Mouse (Mus musculus) cerebellum, adult 8-10 months (tissue): ENCODE measurements around the gene Gm49318.

Experiments used
- DNase-seq: peaks from one replicate; pipeline ENCODE4 v3.0.0; 2022

Gm49318 gene

GRCm38 (mm10) chr9:22024592-22024991 is 46.5 kb downstream of the Gm49318 start:
- DNase-seq = no peak

DNA sequence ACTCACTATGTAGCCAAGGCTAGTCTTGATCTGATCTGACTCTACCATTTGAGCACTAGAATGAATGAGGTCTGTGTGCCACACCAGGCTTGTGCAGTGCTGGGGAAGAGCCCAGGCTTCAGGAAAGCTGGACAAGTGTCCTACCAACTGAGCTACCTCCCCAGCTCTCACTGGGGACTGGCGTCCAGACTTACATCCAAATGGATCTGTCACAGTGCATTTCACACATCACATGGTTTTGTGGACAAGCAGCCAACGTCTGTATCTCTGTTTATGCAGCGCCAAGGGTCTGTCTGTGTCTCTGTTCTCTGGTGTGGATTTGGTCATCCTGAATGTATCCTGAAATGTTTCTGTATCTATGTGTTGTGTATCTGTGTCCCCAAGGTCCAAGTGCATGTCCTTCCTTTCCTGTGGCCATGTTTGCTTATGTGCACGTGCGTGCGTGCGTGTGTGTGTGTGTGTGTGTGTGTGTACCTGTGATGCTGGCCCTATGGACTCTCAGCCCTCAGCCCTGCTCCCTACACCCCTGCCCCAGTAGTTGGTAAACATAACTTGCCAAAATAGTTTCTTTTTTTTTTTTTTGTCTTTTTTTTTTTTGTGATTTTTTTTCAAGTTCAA is 53.7 kb downstream of the Gm49318 start:
- no peak for DNase-seq

GRCm38 (mm10) chr9:22016245-22016644 is 54.8 kb downstream of the Gm49318 start:
- DNase-seq = no peak

DNA sequence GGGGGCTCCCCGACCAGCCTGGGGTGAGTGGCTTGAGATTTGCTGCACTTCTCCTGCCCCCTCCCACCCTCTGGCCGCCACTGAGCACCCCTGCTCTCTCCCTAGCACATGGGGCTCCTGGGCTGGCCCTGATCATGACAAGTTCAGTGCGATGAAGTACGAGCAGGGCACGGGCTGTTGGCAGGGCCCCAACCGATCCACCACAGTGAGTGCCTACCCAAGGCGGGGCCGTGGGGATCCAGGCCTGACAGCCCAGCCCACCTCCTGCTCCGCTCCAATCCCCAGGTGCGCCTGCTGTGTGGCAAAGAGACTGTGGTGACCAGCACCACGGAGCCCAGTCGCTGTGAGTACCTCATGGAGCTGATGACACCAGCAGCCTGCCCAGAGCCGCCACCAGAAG is 58.3 kb downstream of the Gm49318 start:
- no peak for DNase-seq

GRCm38 (mm10) chr9:22011055-22011454 is 60.0 kb downstream of the Gm49318 start:
- no peak for DNase-seq

DNA sequence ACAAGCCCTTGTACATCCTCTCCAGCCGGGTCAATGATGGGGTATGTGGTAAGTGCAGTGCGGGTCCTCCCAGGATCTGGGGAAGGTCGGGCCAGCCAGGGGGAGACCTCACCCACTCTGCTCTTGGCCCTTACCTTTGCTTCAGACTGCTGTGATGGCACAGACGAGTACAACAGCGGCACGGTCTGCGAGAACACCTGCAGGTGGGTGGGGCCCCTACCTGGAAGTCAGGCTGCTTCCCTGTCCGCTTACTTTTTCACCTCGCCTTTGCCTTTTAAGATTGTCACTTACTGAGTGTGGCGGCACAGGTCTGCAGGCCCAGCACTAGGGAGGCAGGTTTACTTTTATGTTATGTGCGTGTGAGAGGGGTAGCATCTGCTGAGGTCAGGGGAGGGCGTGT is 66.5 kb downstream of the Gm49318 start:
- no peak for DNase-seq

- DNase-seq = no peak
These were observed 67.9 kb downstream of the Gm49318 start for GRCm38 (mm10) chr9:22003163-22003554.

- DNase-seq = peak; percentile 98
These were observed 68.6 kb downstream of the Gm49318 start, which contains the start of the genes Ccdc151 and Prkcsh for GRCm38 (mm10) chr9:22002194-22003162. Gene Ccdc151 (minus strand): TSS chr9:22002634. Gene Prkcsh (plus strand): TSS chr9:22002806.

DNA sequence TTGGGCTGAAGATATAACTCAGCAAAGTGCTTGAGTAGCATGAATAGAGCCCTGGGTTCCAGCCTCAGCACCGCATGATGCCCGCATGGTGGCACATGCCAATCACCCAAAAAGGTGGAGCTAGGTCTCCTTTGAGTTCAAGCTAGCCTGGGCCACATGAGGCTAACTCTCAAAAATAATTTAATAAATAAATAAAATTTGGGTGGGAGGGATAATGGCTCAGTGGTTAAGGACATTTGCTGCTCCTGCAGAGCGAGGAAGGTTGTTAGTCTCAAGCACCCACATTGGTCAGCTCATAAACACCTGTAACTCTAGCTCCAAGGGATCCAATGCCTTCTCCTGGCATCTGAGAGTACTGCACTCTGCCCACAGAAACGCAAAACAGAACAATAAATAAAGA is 69.4 kb downstream of the Gm49318 start:
- no peak for DNase-seq

DNA sequence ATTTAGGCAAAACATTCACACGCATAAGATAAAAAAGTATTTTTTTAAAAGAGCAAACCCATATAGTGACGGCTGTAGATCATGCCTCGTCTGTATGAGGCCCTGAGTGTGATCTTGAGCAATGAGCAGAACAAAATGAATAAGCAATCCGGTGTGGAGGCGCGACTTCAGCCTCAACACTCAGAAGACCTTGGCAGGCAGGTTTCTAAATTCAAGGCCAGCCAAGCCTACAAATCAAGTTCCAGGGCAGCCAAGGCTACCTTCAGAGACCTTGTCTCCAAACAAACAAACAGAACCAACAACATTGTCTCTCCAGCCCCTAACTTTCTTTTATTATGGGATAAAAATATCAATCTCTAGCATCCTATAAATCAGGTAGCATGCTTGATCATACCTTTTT is 70.8 kb downstream of the Gm49318 start:
- no peak for DNase-seq

DNA sequence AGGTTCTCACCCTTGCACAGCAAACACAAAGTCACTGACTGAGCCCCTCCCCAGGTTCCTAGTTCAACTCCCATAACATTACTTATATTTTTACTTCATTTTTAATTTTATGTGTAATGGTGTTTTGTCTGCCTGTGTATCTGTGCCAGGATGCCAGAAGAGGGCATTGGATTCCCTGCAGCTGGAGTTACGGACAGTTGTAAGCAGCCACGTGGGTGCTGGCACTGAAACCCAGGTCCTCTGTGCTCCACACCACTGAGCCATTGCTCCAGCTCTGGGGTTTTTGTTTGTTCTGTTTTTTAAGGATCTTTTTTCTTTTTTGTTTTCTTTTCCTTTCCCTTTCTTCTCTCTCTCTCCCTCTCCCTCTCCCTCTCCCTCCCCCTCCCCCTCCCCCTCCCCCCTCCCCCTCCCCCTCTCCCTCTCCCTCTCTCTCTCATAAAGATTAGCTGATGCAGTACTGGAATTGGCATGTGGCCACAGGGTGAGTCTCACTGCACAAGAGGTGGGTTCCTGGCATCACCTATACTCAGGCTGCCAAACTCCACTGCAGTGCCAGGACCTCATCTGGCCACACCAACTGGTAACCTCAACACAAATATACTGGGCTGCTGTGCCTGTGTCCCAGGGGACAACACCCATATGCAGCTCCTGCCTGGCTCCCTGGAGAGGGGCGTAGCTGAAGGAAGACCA is 74.7 kb downstream of the Gm49318 start:
- no peak for DNase-seq

DNA sequence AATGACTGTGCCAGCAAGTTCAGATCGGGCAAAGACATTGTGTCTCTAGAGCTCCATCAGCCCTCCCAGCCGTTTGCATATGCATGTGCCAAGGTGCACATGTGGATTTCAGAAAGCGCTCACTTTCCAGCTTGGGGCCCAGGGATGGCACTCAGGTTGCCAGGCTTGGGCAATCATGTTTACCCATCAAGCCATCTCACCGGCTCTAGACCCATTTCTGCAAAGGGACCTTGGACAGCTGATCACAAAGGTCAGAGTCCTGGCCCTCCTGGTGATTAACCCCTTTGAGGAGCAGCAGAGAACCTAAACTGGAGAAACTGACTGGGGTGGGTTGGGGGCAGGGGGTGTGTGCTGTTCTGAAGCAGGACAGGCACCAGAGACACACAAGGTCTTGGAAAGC is 78.8 kb downstream of the Gm49318 start:
- DNase-seq = no peak

DNA sequence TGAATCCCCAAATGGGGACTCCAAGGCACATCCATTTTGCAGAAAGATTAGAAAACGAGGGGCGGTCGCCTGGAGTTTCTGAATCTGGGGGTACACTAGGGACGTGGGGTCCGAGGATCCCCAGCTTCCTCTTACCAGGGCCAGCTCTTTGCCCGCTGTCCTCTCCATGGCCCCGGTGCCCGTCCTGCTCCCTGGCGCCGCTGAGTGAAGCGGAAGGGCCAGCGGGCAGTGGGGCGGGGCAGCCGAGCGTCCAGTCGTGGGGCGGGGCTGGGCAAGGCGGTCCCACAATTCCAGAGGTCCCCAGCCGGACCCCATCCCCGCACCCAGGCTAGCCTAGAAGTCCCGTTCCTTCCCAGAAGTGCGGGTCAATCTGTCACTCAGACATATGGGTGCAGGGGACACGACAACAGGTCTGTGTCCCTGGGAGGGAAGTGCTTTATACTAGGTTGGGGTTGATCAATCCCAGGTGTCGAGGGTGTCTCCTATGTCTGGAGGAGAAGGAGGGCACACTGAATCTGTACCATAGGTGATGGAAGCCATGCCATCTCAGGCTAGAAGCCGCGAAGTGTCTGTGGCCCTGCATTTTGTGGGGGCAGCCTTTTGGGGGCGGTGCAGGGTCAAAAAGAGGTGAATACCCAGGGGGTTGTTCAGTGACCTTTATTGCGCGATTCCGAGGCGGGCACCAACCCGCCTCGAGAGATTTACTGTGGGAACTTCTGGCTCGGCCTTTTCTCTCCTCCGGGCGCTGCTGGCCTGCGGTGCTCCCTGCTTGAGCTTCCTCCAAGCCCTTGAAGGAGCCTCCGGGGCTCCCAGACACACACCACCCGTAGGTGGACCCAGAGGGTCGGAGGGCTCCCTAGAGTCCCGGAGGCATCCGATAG is 81.6 kb downstream of the Gm49318 start, which contains the start of gene Rgl3:
Gene Rgl3 (minus strand): TSS at position 217 of the 881 bp plus-strand sequence.
- peak; percentile 77 for DNase-seq

DNA sequence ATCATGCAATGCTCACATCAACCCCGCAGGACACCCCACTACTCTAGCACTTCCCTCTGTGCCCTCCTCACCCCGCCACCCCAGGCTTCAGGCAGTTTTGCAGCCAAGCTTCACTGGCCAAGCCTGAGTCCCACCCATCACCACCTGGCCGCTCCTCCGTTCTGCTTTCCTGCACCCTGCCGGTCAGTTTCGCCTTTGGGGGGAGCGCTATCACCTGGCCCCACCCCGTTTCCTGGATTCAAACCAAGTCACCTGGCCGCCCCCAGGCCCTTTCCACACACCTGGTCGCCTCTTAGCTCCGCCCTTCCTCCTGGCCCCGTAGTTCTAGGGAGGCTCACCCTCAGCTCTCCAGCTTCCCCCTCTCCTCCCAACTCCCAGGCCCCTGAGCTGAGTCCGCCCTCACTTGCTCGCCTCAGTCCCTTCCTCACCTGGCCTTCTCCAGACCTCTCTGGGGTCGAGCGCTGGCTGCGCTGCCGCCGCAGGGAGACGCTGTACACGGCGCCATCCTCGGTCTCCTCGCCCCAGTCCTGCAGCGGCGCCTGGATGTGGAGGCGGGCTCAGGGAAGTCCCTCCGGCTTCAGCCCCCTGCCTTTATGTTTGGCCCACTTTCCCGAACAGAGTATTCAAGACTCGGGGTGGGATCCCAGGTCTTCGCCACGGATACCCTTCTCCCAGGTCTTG is 82.5 kb downstream of the Gm49318 start:
- DNase-seq = peak; percentile 70

DNA sequence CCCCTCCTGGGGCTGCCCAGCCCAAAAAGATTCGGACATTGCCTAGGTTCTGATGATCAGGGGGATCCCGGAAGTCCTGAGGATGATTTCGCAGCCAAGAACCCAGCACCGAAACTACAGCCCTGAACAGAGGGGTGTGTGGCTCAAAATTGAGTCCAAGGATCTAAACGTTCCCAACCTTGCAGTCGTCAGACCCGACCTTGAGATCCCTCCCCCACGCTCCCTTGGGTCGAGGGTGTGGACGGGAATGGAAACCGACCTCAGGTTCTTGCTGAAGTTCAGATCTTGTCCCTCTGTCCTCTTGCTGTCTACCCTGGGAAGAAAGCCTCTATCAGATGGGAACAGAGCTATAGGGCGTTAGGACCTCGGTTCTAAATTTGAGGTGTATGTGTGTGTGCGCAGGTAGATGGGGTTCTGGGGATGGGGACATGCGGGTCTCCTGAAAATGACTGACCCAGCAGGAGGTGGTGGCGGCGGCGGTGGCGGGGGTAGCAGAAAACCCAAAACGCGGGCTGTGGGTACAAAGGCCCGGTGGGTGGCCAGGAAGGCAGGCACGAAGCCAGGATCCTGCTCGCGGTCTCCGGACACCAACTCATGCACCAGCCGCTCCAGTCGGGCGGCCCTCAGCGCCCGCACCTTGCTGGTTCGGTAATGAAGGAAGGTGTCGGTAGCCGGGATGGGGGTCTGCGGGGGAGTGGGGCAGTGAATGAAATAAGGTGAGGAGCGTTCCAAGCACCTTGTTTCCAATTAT is 83.3 kb downstream of the Gm49318 start:
- peak; percentile 73 for DNase-seq
